Mouse (Mus musculus) urinary bladder, adult 2 months (tissue): ENCODE data around the gene Nop2. TPM values are rescaled to one million over a fixed set of nuclear protein-coding genes. Genes with fewer than 3 reads are reported as not detected.

Experiments used
- DNase-seq: peaks from one replicate; pipeline ENCODE4 v3.0.0; 2022; ENCODE audit warnings: low spot score
- polyA plus RNA-seq: library from polyadenylated mRNA; depleted of rRNA; stranded (reverse); fragments of >200 nt; gene quantifications from 2 replicates; pipeline ENCODE4 v1.2.3, GENCODE M21; 2012; rRNA removed

The Nop2 gene
- polyA plus RNA-seq, 1 experiment, result 23.1 TPM

- no peak for DNase-seq
Measured at GRCm38 (mm10) chr6:125170194-125170593, 38.5 kb downstream of the Nop2 start.

DNA sequence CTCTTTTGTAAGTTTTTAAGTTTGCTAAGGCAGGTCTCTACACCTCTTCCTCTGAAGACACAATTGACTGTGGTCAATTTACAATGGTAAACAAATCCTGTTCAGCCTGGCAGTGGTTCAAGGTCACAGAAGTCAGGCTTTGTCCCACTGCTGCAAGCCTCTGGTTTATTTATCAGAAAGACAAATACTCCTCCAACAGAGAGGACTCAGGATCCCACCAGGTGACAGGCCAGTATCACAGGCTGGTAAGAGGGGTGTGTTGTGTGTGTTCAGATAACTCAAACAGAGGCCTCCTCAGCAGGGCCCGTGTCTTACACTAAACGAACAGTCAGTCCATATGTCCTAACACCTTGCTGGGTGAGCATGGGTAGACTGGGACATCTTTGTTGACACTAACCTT is 40.8 kb downstream of the Nop2 start:
- no peak for DNase-seq

DNA sequence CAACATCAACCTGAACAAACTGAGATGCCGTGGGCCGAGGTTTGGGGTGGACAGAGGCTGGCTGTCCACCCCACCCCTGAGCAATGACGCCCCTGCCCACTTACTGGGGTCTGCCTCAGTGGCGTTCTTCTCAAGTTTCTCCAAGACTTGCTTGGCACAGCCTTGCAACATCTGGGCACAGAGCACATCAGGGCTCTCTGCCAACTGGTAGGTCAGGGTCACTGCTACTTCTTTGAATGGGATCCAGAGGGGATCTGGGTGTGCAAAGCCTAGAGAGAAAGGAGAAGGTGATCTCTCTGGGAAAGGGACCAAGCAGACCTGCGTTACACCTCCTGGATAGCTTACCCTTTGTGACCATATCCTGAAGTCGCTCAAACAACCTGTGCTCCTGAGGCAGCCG is 41.5 kb downstream of the Nop2 start:
- no peak for DNase-seq

DNA sequence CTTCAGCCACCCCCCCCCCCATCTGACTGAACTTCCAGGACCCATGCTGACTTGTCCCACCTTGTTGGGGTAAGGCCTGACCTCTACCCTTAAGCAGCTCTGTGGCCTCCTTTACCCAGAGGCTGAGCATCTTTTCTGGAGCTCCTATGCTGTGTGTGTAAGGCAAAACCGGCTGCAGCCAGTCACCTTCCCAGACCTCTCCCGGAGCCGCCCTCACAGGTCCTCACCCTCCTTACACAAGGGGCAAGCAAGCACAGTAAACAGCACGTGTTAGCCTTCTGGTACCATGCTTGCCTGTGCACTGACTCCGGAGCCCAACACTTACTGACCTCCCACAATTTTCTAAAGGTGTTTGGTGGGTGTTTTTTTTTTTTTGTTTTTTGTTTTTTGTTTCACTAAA is 43.8 kb downstream of the Nop2 start:
- no peak for DNase-seq

DNA sequence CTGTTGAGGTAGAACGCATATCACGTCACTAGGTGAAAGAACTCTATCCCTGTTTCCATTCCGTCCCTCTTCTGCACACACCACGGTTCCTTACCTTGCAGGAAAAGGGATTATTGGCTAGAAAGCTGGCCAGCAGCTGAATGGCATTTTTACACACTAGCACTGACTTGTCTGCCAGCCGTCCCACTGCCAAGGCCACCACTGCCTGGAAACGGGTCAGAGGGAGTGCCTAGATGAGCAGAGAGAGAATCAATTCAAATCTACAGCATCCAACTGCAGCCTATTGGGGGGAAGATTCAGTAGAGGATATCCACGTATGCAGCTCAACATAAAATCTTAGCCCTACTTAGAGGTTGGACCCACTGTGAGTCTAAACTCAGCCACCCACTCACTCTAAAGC is 47.9 kb downstream of the Nop2 start:
- no peak for DNase-seq

GRCm38 (mm10) chr6:125182133-125182532 is 50.4 kb downstream of the Nop2 start:
- no peak for DNase-seq

GRCm38 (mm10) chr6:125186203-125186602 is 54.5 kb downstream of the Nop2 start:
- no peak for DNase-seq

DNA sequence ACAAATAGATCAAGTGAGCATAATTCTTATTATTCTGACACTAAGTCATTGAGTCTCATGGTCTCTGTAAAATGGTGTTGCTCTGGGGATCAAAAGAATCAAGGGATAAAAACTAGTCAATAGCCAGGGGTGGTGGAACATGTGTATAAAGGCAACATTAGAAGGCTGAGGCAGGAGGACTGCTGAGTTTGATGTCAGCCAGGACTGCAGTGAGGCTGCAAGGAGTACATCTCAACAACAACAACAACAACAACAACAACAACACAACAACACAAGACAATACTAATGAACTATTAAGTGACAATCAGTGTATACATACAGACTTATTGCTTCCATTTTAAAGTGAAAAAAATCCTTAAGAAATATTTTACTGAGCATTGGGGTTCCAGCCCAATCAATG is 59.1 kb downstream of the Nop2 start:
- DNase-seq, result no peak

- peak; percentile 83 for DNase-seq
Measured at GRCm38 (mm10) chr6:125191332-125192015, 59.8 kb downstream of the Nop2 start, which contains the start of the genes Ncapd2 and Mrpl51. TSS of gene Ncapd2 (minus strand) at chr6:125191701. TSS of gene Mrpl51 (plus strand) at chr6:125191801.

DNA sequence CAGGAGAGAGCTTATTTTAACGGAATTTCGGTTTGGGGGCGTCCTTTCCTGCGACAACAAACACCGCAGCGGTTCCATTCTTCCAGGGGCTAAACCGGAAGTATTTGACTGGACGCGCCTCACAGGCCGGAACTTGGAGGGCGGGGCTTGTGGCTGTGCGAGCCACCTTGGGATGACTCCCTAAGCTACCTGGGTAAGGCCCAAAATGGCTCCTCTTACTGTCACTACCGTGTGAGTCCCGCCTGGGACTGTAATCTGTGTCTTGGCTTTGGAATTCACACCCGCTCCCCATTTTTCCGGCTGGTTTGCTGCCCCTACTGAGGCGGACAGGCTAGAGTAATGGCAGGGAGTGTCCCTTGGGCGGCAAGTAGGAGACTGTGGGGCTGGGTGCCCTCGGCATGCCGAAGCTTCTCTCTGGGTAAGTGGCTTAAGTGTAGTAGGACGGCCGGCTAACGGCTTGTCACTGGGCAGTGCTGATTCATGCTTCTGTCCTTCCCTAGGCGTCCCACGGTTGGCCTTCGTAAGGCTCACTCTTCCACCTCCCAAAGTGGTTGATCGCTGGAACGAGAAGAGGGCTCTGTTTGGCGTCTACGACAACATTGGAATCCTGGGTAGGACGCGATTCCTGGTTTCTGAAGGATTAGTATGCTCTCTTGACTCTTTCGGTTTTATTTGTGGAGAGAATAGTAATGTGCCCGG is 60.5 kb downstream of the Nop2 start:
- DNase-seq, result peak; percentile 73

DNA sequence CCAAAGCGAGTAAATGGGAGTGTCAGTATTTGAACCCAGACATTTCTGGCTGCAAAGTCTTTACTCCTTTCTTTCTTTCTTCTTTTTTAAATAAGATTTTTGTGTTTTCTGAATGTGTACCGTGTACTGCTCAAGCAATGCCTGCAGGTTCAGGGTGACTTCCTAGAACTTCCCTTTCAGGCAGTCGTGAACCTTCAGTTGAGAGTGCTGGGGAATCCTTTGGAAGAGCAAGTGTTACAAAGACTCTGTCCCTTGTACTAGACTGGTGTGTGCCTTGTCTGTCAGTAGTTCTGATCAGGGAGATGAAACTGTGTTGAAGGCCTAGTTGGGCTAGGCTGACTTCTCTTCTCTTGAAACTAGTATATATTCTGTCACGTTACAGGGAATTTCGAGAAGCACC is 61.1 kb downstream of the Nop2 start:
- no peak for DNase-seq

DNA sequence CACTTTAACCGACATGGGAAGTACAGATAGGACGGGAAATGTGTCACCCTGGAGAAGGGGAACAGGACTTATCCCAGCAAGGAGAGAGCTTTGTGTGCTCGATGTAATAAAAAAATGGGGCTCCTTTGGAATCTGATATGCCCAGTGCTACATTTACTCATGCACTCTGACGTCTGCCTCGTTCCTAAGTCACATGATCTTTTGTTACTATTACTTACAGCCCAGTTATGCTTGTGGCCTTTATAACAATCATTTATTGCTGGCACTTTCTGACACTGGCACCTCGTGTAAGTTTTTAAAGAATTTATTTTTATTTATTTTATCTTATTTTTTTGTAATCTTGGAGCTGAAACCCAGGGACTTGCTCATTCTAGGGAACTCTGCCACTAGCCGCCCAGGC is 61.7 kb downstream of the Nop2 start:
- no peak for DNase-seq

Other genes starting within 250 kb of the Nop2 start
- gene Cd4, start 243.7 kb upstream of the Nop2 start, polyA plus RNA-seq, result 1.3 and 2.1 TPM in 2 replicates
- gene Lag3, start 220.2 kb upstream of the Nop2 start, polyA plus RNA-seq, result 1.3 and 1.9 TPM in 2 replicates
- gene Ptms, start 211.8 kb upstream of the Nop2 start, polyA plus RNA-seq, result 807 and 1,011 TPM in 2 replicates
- 273 and 291 TPM in 2 replicates for gene Mlf2, start 200.5 kb upstream of the Nop2 start, polyA plus RNA-seq
- gene Cops7a, start 166.4 kb upstream of the Nop2 start, polyA plus RNA-seq, result 162 and 183 TPM in 2 replicates
- gene Pianp, start 135.2 kb upstream of the Nop2 start, polyA plus RNA-seq, result 19.3 and 24.4 TPM in 2 replicates
- gene Zfp384, start 122.8 kb upstream of the Nop2 start, polyA plus RNA-seq, result 42.8 and 43.1 TPM in 2 replicates
- 88.6 and 113 TPM in 2 replicates for gene Ing4, start 92.1 kb upstream of the Nop2 start, polyA plus RNA-seq
- gene Acrbp, start 82.2 kb upstream of the Nop2 start, polyA plus RNA-seq, result 23.5 and 24.7 TPM in 2 replicates
- 2.9 and 4.2 TPM in 2 replicates for gene Lpar5, start 64.0 kb upstream of the Nop2 start, polyA plus RNA-seq
- gene Chd4, start 35.9 kb upstream of the Nop2 start, polyA plus RNA-seq, result 43.1 and 78.9 TPM in 2 replicates
- 28.6 and 29.0 TPM in 2 replicates for gene Iffo1, start 13.3 kb downstream of the Nop2 start, polyA plus RNA-seq
- 2,278 and 2,316 TPM in 2 replicates for gene Gapdh, start 34.6 kb downstream of the Nop2 start, polyA plus RNA-seq
- 17.3 and 24.3 TPM in 2 replicates for gene Ncapd2, start 59.8 kb downstream of the Nop2 start, polyA plus RNA-seq
- gene Mrpl51, start 59.9 kb downstream of the Nop2 start, polyA plus RNA-seq, result 69.8 and 72.9 TPM in 2 replicates
- gene Vamp1, start 83.6 kb downstream of the Nop2 start, polyA plus RNA-seq, result 29.0 and 37.2 TPM in 2 replicates
- 16.6 and 19.7 TPM in 2 replicates for gene Tapbpl, start 100.0 kb downstream of the Nop2 start, polyA plus RNA-seq
- gene Cd27, start 105.1 kb downstream of the Nop2 start, polyA plus RNA-seq, result 0.59 and 0.83 TPM in 2 replicates
- 0.04 TPM in 1 of 2 replicates, not detected in the other for gene Tuba3a, start 154.1 kb downstream of the Nop2 start, polyA plus RNA-seq
- gene Ltbr, start 182.0 kb downstream of the Nop2 start, polyA plus RNA-seq, result 101 and 118 TPM in 2 replicates
- 2.9 and 3.9 TPM in 2 replicates for gene Scnn1a, start 188.8 kb downstream of the Nop2 start, polyA plus RNA-seq
- 140 and 152 TPM in 2 replicates for gene Tnfrsf1a, start 217.5 kb downstream of the Nop2 start, polyA plus RNA-seq
- gene Plekhg6, start 248.9 kb downstream of the Nop2 start, polyA plus RNA-seq, result 17.5 and 18.7 TPM in 2 replicates